Mouse (Mus musculus): Measurements from ENCODE around the gene Gm21981. TPM values are rescaled to one million over a fixed set of nuclear protein-coding genes. Genes with fewer than 3 reads are reported as not detected.
"Not testable (repeated sequence)": the region's sequence is repeated elsewhere in the genome, so short reads cannot be mapped to it uniquely, and the experiment has no call there.

The Gm21981 gene
- polyA plus RNA-seq, 1 experiment from 2014 or later = 2.4 TPM

GRCm38 (mm10) chr17:47671988-47672310 is 22.3 kb downstream of the Gm21981 start:
- 6% methylated on average over 14 of the region's 14 CpGs for WGBS
- DNase-seq (ENCODE audit: low spot score) (peak; percentile 13), ATAC-seq (replicated peaks; ENCODE audit: insufficient number of reproducible peaks, low FRiP score, low TSS enrichment, low read depth) (peak; percentile 42; the same call in 1 of the 2 replicates)
- H3K9me3 ChIP-seq (replicated peaks; ENCODE audit: control insufficient read depth, low read length) = no peaks in the 10 kb centered on the region
- peak overlapping the region; percentile 88 for H3K4me2 ChIP-seq (ENCODE audit: low read depth, low read length)
- peak overlapping the region; percentile 61; the same call in 1 of the 2 replicates for H3K9ac ChIP-seq (replicated peaks; ENCODE audit: low read length)
- H3K4me3 ChIP-seq (ENCODE audit: low read depth, low read length) = peak overlapping the region; percentile 35
- H3K36me3 ChIP-seq (replicated peaks; ENCODE audit: control insufficient read depth, insufficient read depth, low read depth, low read length) = no peaks in the 10 kb centered on the region; the same call in 1 of the 2 replicates
- H3K27ac ChIP-seq (replicated peaks; ENCODE audit: low read depth, low read length) = no peak overlapping the region
- H3K4me1 ChIP-seq (ENCODE audit: control insufficient read depth, insufficient read depth, low read length) = peaks cover 10% of the 10 kb centered on the region
- H3K27me3 ChIP-seq (ENCODE audit: control insufficient read depth, insufficient read depth, low read length) = no peaks in the 10 kb centered on the region

GRCm38 (mm10) chr17:47669166-47669565 is 25.1 kb downstream of the Gm21981 start:
- Histone ChIP-seq H3K27ac (replicated peaks; ENCODE audit: low read depth, low read length) (no peak overlapping the region), H3K4me2 (ENCODE audit: low read depth, low read length) (no peak overlapping the region), H3K9ac (replicated peaks; ENCODE audit: low read length) (no peak overlapping the region), H3K4me3 (ENCODE audit: low read depth, low read length) (no peak overlapping the region), H3K9me3 (replicated peaks; ENCODE audit: control insufficient read depth, low read length) (no peaks in the 10 kb centered on the region), H3K4me1 (ENCODE audit: control insufficient read depth, insufficient read depth, low read length) (peaks cover 10% of the 10 kb centered on the region), H3K36me3 (replicated peaks; ENCODE audit: control insufficient read depth, insufficient read depth, low read depth, low read length) (no peaks in the 10 kb centered on the region; the same call in 1 of the 2 replicates), H3K27me3 (ENCODE audit: control insufficient read depth, insufficient read depth, low read length) (no peaks in the 10 kb centered on the region)
- DNase-seq (ENCODE audit: low spot score) (no peak), ATAC-seq (replicated peaks; ENCODE audit: insufficient number of reproducible peaks, low FRiP score, low TSS enrichment, low read depth) (no peak)
- WGBS = 81% methylated on average over 4 of the region's 4 CpGs

GRCm38 (mm10) chr17:47664474-47664873 is 29.8 kb downstream of the Gm21981 start:
- H3K9me3 ChIP-seq (replicated peaks; ENCODE audit: control insufficient read depth, low read length) = no peaks in the 10 kb centered on the region
- DNase-seq (ENCODE audit: low spot score) = no peak
- 90% methylated on average over 7 of the region's 7 CpGs for WGBS
- no peak overlapping the region for H3K27ac ChIP-seq (replicated peaks; ENCODE audit: low read depth, low read length)
- no peaks in the 10 kb centered on the region for H3K36me3 ChIP-seq (replicated peaks; ENCODE audit: control insufficient read depth, insufficient read depth, low read depth, low read length)
- H3K9ac ChIP-seq (replicated peaks; ENCODE audit: low read length) = no peak overlapping the region
- no peak overlapping the region for H3K4me2 ChIP-seq (ENCODE audit: low read depth, low read length)
- H3K27me3 ChIP-seq (ENCODE audit: control insufficient read depth, insufficient read depth, low read length) = no peaks in the 10 kb centered on the region
- no peak for ATAC-seq (replicated peaks; ENCODE audit: insufficient number of reproducible peaks, low FRiP score, low TSS enrichment, low read depth)
- H3K4me1 ChIP-seq (ENCODE audit: control insufficient read depth, insufficient read depth, low read length) = no peaks in the 10 kb centered on the region
- H3K4me3 ChIP-seq (ENCODE audit: low read depth, low read length) = no peak overlapping the region

- DNase-seq (ENCODE audit: low spot score) (peak; percentile 23), ATAC-seq (replicated peaks; ENCODE audit: insufficient number of reproducible peaks, low FRiP score, low TSS enrichment, low read depth) (peak; percentile 67)
- no peaks in the 10 kb centered on the region for H3K9me3 ChIP-seq (replicated peaks; ENCODE audit: control insufficient read depth, low read length)
- no peak overlapping the region for H3K4me3 ChIP-seq (ENCODE audit: low read depth, low read length)
- 55% methylated on average over 9 of the region's 9 CpGs for WGBS
- no peak overlapping the region for H3K9ac ChIP-seq (replicated peaks; ENCODE audit: low read length)
- no peaks in the 10 kb centered on the region for H3K36me3 ChIP-seq (replicated peaks; ENCODE audit: control insufficient read depth, insufficient read depth, low read depth, low read length)
- no peaks in the 10 kb centered on the region for H3K4me1 ChIP-seq (ENCODE audit: control insufficient read depth, insufficient read depth, low read length)
- no peaks in the 10 kb centered on the region for H3K27me3 ChIP-seq (ENCODE audit: control insufficient read depth, insufficient read depth, low read length)
- no peak overlapping the region for H3K27ac ChIP-seq (replicated peaks; ENCODE audit: low read depth, low read length)
- no peak overlapping the region for H3K4me2 ChIP-seq (ENCODE audit: low read depth, low read length)
Measured at GRCm38 (mm10) chr17:47663009-47663713, 31.1 kb downstream of the Gm21981 start.

GRCm38 (mm10) chr17:47658741-47659243 is 35.5 kb downstream of the Gm21981 start:
- no peak overlapping the region for H3K4me2 ChIP-seq (ENCODE audit: low read depth, low read length)
- 83% methylated on average over 3 of the region's 3 CpGs for WGBS
- DNase-seq (ENCODE audit: low spot score) (no peak), ATAC-seq (replicated peaks; ENCODE audit: insufficient number of reproducible peaks, low FRiP score, low TSS enrichment, low read depth) (no peak)
- no peak overlapping the region for H3K27ac ChIP-seq (replicated peaks; ENCODE audit: low read depth, low read length)
- no peaks in the 10 kb centered on the region for H3K4me1 ChIP-seq (ENCODE audit: control insufficient read depth, insufficient read depth, low read length)
- H3K36me3 ChIP-seq (replicated peaks; ENCODE audit: control insufficient read depth, insufficient read depth, low read depth, low read length) = no peaks in the 10 kb centered on the region
- H3K27me3 ChIP-seq (ENCODE audit: control insufficient read depth, insufficient read depth, low read length) = no peaks in the 10 kb centered on the region
- H3K9me3 ChIP-seq (replicated peaks; ENCODE audit: control insufficient read depth, low read length) = no peaks in the 10 kb centered on the region
- no peak overlapping the region for H3K9ac ChIP-seq (replicated peaks; ENCODE audit: low read length)
- H3K4me3 ChIP-seq (ENCODE audit: low read depth, low read length) = no peak overlapping the region

GRCm38 (mm10) chr17:47657901-47658300 is 36.4 kb downstream of the Gm21981 start:
- Histone ChIP-seq H3K9ac (replicated peaks; ENCODE audit: low read length) (no peak overlapping the region), H3K27me3 (ENCODE audit: control insufficient read depth, insufficient read depth, low read length) (no peaks in the 10 kb centered on the region), H3K4me3 (ENCODE audit: low read depth, low read length) (no peak overlapping the region), H3K9me3 (replicated peaks; ENCODE audit: control insufficient read depth, low read length) (no peaks in the 10 kb centered on the region), H3K27ac (replicated peaks; ENCODE audit: low read depth, low read length) (no peak overlapping the region), H3K4me2 (ENCODE audit: low read depth, low read length) (no peak overlapping the region), H3K36me3 (replicated peaks; ENCODE audit: control insufficient read depth, insufficient read depth, low read depth, low read length) (no peaks in the 10 kb centered on the region), H3K4me1 (ENCODE audit: control insufficient read depth, insufficient read depth, low read length) (no peaks in the 10 kb centered on the region)
- DNase-seq (ENCODE audit: low spot score) (no peak), ATAC-seq (replicated peaks; ENCODE audit: insufficient number of reproducible peaks, low FRiP score, low TSS enrichment, low read depth) (no peak)
- 85% methylated on average over 4 of the region's 4 CpGs for WGBS

- Histone ChIP-seq H3K36me3 (replicated peaks; ENCODE audit: control insufficient read depth, insufficient read depth, low read depth, low read length) (no peaks in the 10 kb centered on the region), H3K27me3 (ENCODE audit: control insufficient read depth, insufficient read depth, low read length) (no peaks in the 10 kb centered on the region), H3K27ac (replicated peaks; ENCODE audit: low read depth, low read length) (no peak overlapping the region), H3K4me1 (ENCODE audit: control insufficient read depth, insufficient read depth, low read length) (no peaks in the 10 kb centered on the region), H3K4me3 (ENCODE audit: low read depth, low read length) (no peak overlapping the region), H3K4me2 (ENCODE audit: low read depth, low read length) (no peak overlapping the region), H3K9ac (replicated peaks; ENCODE audit: low read length) (no peak overlapping the region), H3K9me3 (replicated peaks; ENCODE audit: control insufficient read depth, low read length) (no peaks in the 10 kb centered on the region)
- WGBS = 77% methylated on average over 5 of the region's 5 CpGs
- ATAC-seq (replicated peaks; ENCODE audit: insufficient number of reproducible peaks, low FRiP score, low TSS enrichment, low read depth) = no peak
- DNase-seq (ENCODE audit: low spot score) = no peak
Measured at GRCm38 (mm10) chr17:47655697-47656096, 38.6 kb downstream of the Gm21981 start.

GRCm38 (mm10) chr17:47654346-47654745 is 39.9 kb downstream of the Gm21981 start:
- H3K4me2 ChIP-seq (ENCODE audit: low read depth, low read length); H3K4me1 ChIP-seq (ENCODE audit: control insufficient read depth, insufficient read depth, low read length); H3K9me3 ChIP-seq (replicated peaks; ENCODE audit: control insufficient read depth, low read length); H3K4me3 ChIP-seq (ENCODE audit: low read depth, low read length); H3K9ac ChIP-seq (replicated peaks; ENCODE audit: low read length); ATAC-seq (replicated peaks; ENCODE audit: insufficient number of reproducible peaks, low FRiP score, low TSS enrichment, low read depth); H3K36me3 ChIP-seq (replicated peaks; ENCODE audit: control insufficient read depth, insufficient read depth, low read depth, low read length); H3K27me3 ChIP-seq (ENCODE audit: control insufficient read depth, insufficient read depth, low read length); DNase-seq (ENCODE audit: low spot score); H3K27ac ChIP-seq (replicated peaks; ENCODE audit: low read depth, low read length): not testable (repeated sequence)
- 91% methylated on average over 8 of the region's 8 CpGs for WGBS

Data from embryonic facial prominence, embryonic 11.5 days (tissue).